Mouse (Mus musculus) neural tube, embryonic 14.5 days (tissue): ENCODE results near the gene Fam241b. TPM values are rescaled to one million over a fixed set of nuclear protein-coding genes. Genes with fewer than 3 reads are reported as not detected.

ENCODE experiments used
- ATAC-seq: fragments of 200-750 bp; cut with Nextera tagmentation; 2 replicates; pipeline ENCODE4 v1.8.0; 2017; ENCODE audit warnings: low read depth, mild to moderate bottlenecking, moderate TSS enrichment, moderate library complexity
- H3K27ac ChIP-seq: fragments of 300-500 bp; sonication (generic); 2 replicates; pipeline ENCODE4 v1.5.1; 2014; ENCODE audit warnings: low read depth, mild to moderate bottlenecking, control low read depth, low read length, moderate library complexity, mixed read lengths
- H3K27me3 ChIP-seq: fragments of 300-500 bp; sonication (generic); 2 replicates; pipeline ENCODE4 v1.6.1; 2014; ENCODE audit warnings: low read length; ENCODE audit not compliant: control insufficient read depth, insufficient read depth
- H3K36me3 ChIP-seq: fragments of 300-500 bp; sonication (generic); 2 replicates; pipeline ENCODE4 v1.6.1; 2014; ENCODE audit warnings: low read length, mixed read lengths; ENCODE audit not compliant: control insufficient read depth, insufficient read depth
- H3K4me1 ChIP-seq: fragments of 300-500 bp; sonication (generic); 2 replicates; pipeline ENCODE4 v1.6.1; 2014; ENCODE audit warnings: low read length; ENCODE audit not compliant: control insufficient read depth, insufficient read depth
- H3K4me2 ChIP-seq: fragments of 300-500 bp; sonication (generic); 2 replicates; pipeline ENCODE4 v1.6.1; 2014; ENCODE audit warnings: mild to moderate bottlenecking, low read depth, low read length, control low read depth
- H3K4me3 ChIP-seq: fragments of 300-500 bp; sonication (generic); 2 replicates; pipeline ENCODE4 v1.5.1; 2014; ENCODE audit warnings: low read depth, low read length, control low read depth, mixed read lengths
- H3K9ac ChIP-seq: fragments of 300-500 bp; sonication (generic); replicated peaks from 2 replicates; pipeline ENCODE4 v1.6.1; 2014; ENCODE audit warnings: low read depth, mild to moderate bottlenecking, control low read depth, low read length, mixed read lengths
- H3K9me3 ChIP-seq: fragments of 300-500 bp; sonication (generic); 2 replicates; pipeline ENCODE4 v1.6.1; 2016; ENCODE audit warnings: low read length; ENCODE audit not compliant: control insufficient read depth
- WGBS: fragments of 180-500 bp; shearing (Covaris S2); extraction: QIAGEN DNeasy Blood & Tissue Kit; methylation state at CpG from one replicate; pipeline ENCODE4 v1.1.7; 2014; 5-methylcytosine and 5-hydroxymethylcytosine counted together
- polyA plus RNA-seq: library from polyadenylated mRNA; unstranded; fragments of >200 nt; fragmentation: Nextera tagmentation; extraction: Ambion mirVana; gene quantifications from 2 replicates; pipeline ENCODE4 v1.2.1, GENCODE M21; 2014

Gene Fam241b
- polyA plus RNA-seq, 1 experiment from 2014 or later: 44.7 TPM

- Histone ChIP-seq H3K4me3 (no peak overlapping the region), H3K4me2 (no peak overlapping the region), H3K9me3 (no peaks in the 10 kb centered on the region), H3K4me1 (peaks cover 5% of the 10 kb centered on the region; the same call in 1 of the 2 replicates), H3K27ac (no peak overlapping the region), H3K9ac (no peak overlapping the region), H3K27me3 (peaks cover 38% of the 10 kb centered on the region), H3K36me3 (no peaks in the 10 kb centered on the region)
- WGBS: 24% methylated on average over 3 of the region's 3 CpGs
- no peak for ATAC-seq
Measured at GRCm38 (mm10) chr10:62138040-62138439, 5.7 kb downstream of the Fam241b start.

GRCm38 (mm10) chr10:62137150-62137549 lies 6.6 kb downstream of the Fam241b start:
- H3K27ac ChIP-seq: no peak overlapping the region
- no peak overlapping the region for H3K4me3 ChIP-seq
- WGBS: 4% methylated on average over 4 of the region's 4 CpGs
- ATAC-seq: no peak
- no peak overlapping the region for H3K4me2 ChIP-seq
- H3K4me1 ChIP-seq: peaks cover 9% of the 10 kb centered on the region; the same call in 1 of the 2 replicates
- no peak overlapping the region for H3K9ac ChIP-seq
- H3K9me3 ChIP-seq: no peaks in the 10 kb centered on the region
- H3K36me3 ChIP-seq: no peaks in the 10 kb centered on the region
- H3K27me3 ChIP-seq: peaks cover 47% of the 10 kb centered on the region

GRCm38 (mm10) chr10:62135696-62136470 lies 7.8 kb downstream of the Fam241b start:
- H3K4me1 ChIP-seq: peaks cover 9% of the 10 kb centered on the region; the same call in 1 of the 2 replicates
- WGBS: 3% methylated on average over 8 of the region's 8 CpGs

GRCm38 (mm10) chr10:62132691-62133281 lies 10.9 kb downstream of the Fam241b start, which contains the start of gene Neurog3:
Gene Neurog3, plus strand, starts transcription at chr10:62133090.
- under 1% methylated on average over 29 of the region's 29 CpGs for WGBS
- Histone ChIP-seq H3K36me3 (no peaks in the 10 kb centered on the region), H3K9me3 (no peaks in the 10 kb centered on the region), H3K27me3 (peaks cover 80% of the 10 kb centered on the region), H3K27ac (no peak within 1 kb of the TSS), H3K9ac (no peak within 1 kb of the TSS), H3K4me3 (peak within 1 kb of the TSS; percentile 16; the same call in 1 of the 2 replicates), H3K4me1 (peaks cover 16% of the 10 kb centered on the region; the same call in 1 of the 2 replicates), H3K4me2 (peak within 1 kb of the TSS; percentile 38)
- ATAC-seq: no peak

More at GRCm38 (mm10) chr10:62135696-62136470, 7.8 kb downstream of the Fam241b start:
- Histone ChIP-seq H3K4me2 (no peak overlapping the region), H3K27ac (no peak overlapping the region), H3K27me3 (peaks cover 54% of the 10 kb centered on the region), H3K9me3 (no peaks in the 10 kb centered on the region), H3K36me3 (no peaks in the 10 kb centered on the region), H3K9ac (no peak overlapping the region), H3K4me3 (no peak overlapping the region)
- ATAC-seq: no peak

- Histone ChIP-seq H3K27ac (no peak overlapping the region), H3K9me3 (no peaks in the 10 kb centered on the region), H3K4me1 (peaks cover 12% of the 10 kb centered on the region; the same call in 1 of the 2 replicates), H3K9ac (no peak overlapping the region), H3K27me3 (peaks cover 69% of the 10 kb centered on the region), H3K4me3 (no peak overlapping the region), H3K36me3 (no peaks in the 10 kb centered on the region), H3K4me2 (peak overlapping the region; percentile 29)
- WGBS: 2% methylated on average over 30 of the region's 32 CpGs
- ATAC-seq: 0 out of 2 replicates have a peak, but pooled peaks have one; percentile 15
Measured at GRCm38 (mm10) chr10:62128316-62128951, 15.3 kb downstream of the Fam241b start.

- WGBS: 35% methylated on average over 21 of the region's 21 CpGs
- Histone ChIP-seq H3K4me1 (peaks cover 8% of the 10 kb centered on the region; the same call in 1 of the 2 replicates), H3K27ac (0 out of 2 replicates have a peak overlapping the region, but pooled peaks have one; percentile 22), H3K9me3 (no peaks in the 10 kb centered on the region), H3K4me3 (no peak overlapping the region), H3K9ac (no peak overlapping the region), H3K36me3 (no peaks in the 10 kb centered on the region), H3K4me2 (peak overlapping the region; percentile 16; the same call in 1 of the 2 replicates), H3K27me3 (peaks cover 62% of the 10 kb centered on the region)
- ATAC-seq: no peak
Measured at GRCm38 (mm10) chr10:62127711-62128231, 15.9 kb downstream of the Fam241b start.

GRCm38 (mm10) chr10:62127137-62127536 lies 16.6 kb downstream of the Fam241b start:
- H3K27ac ChIP-seq: no peak overlapping the region
- H3K4me1 ChIP-seq: peaks cover 7% of the 10 kb centered on the region; the same call in 1 of the 2 replicates
- no peak overlapping the region for H3K4me3 ChIP-seq
- peaks cover 56% of the 10 kb centered on the region for H3K27me3 ChIP-seq
- no peaks in the 10 kb centered on the region for H3K9me3 ChIP-seq
- 40% methylated on average over 6 of the region's 6 CpGs for WGBS
- no peak for ATAC-seq
- H3K4me2 ChIP-seq: no peak overlapping the region
- no peak overlapping the region for H3K9ac ChIP-seq
- no peaks in the 10 kb centered on the region for H3K36me3 ChIP-seq

- no peak; the same call in 1 of the 2 replicates for ATAC-seq
- H3K9me3 ChIP-seq: no peaks in the 10 kb centered on the region
- H3K4me1 ChIP-seq: peaks cover 12% of the 10 kb centered on the region; the same call in 1 of the 2 replicates
- no peak overlapping the region for H3K9ac ChIP-seq
- H3K4me2 ChIP-seq: no peak overlapping the region
- H3K27ac ChIP-seq: 0 out of 2 replicates have a peak overlapping the region, but pooled peaks have one; percentile 16
- H3K27me3 ChIP-seq: peaks cover 6% of the 10 kb centered on the region; the same call in 1 of the 2 replicates
- no peak overlapping the region for H3K4me3 ChIP-seq
- H3K36me3 ChIP-seq: no peaks in the 10 kb centered on the region
- 48% methylated on average over 9 of the region's 9 CpGs for WGBS
Measured at GRCm38 (mm10) chr10:62113865-62114647, 29.7 kb downstream of the Fam241b start.
